Mouse (Mus musculus) mesoderm, embryonic 11.5 days (tissue): ENCODE results near the gene Ptch1.

Source experiments
- DNase-seq: peaks from one replicate; pipeline ENCODE4 v3.0.0-alpha.2; 2012; ENCODE audit warnings: low read depth, low spot score

Gene Ptch1

GRCm38 (mm10) chr13:63496646-63497582 is 76.5 kb downstream of the Ptch1 start, which contains the start of gene Fancc:
TSS of gene Fancc (minus strand) at chr13:63497278.
- DNase-seq, result peak; percentile 51

DNA sequence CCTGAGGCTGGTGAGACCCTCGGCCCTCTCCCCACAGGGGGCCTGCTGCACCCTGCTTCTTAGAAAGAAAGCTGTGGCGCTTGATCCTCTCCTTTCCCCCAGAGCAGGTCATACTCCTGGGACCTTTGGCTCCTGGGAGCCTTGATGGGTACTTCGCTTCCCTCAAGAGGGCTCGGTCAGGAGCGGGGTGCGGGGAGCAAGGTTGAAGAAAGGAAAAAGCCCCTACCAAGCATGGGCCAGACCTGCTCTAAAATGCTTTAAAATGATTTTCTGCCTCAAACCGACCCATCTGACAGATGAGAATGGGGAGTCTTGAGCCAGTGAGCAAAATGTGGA is 85.7 kb downstream of the Ptch1 start:
- no peak for DNase-seq

- peak; percentile 71 for DNase-seq
Observed at GRCm38 (mm10) chr13:63486791-63487706, 86.3 kb downstream of the Ptch1 start.

- DNase-seq, result no peak
Observed at GRCm38 (mm10) chr13:63475356-63475755, 98.0 kb downstream of the Ptch1 start.
